Mouse (Mus musculus) intestine, embryonic 16.5 days (tissue): ENCODE results near the gene Dnmbp. TPM values are rescaled to one million over a fixed set of nuclear protein-coding genes. Genes with fewer than 3 reads are reported as not detected.

Experiments used
- ATAC-seq: fragments of 200-750 bp; cut with Nextera tagmentation; 2 replicates; pipeline ENCODE4 v1.8.0; 2017; ENCODE audit warnings: moderate TSS enrichment, moderate library complexity
- H3K27ac ChIP-seq: fragments of 300-500 bp; sonication (generic); 2 replicates; pipeline ENCODE4 v1.5.1; 2014; ENCODE audit warnings: mild to moderate bottlenecking, low read length
- H3K27me3 ChIP-seq: fragments of 300-500 bp; sonication (generic); replicated peaks from 2 replicates; pipeline ENCODE4 v1.6.1; 2014; ENCODE audit warnings: low read length, control low read depth, mixed read lengths; ENCODE audit not compliant: control insufficient read depth, insufficient read depth
- H3K36me3 ChIP-seq: fragments of 300-500 bp; sonication (generic); 2 replicates; pipeline ENCODE4 v1.6.1; 2014; ENCODE audit warnings: low read length, control low read depth; ENCODE audit not compliant: control insufficient read depth, insufficient read depth
- H3K4me1 ChIP-seq: fragments of 300-500 bp; sonication (generic); 2 replicates; pipeline ENCODE4 v1.6.1; 2014; ENCODE audit warnings: low read length, control low read depth, mixed read lengths; ENCODE audit not compliant: control insufficient read depth, insufficient read depth
- H3K4me2 ChIP-seq: fragments of 300-500 bp; sonication (generic); 2 replicates; pipeline ENCODE4 v1.6.1; 2014; ENCODE audit warnings: low read depth, low read length, control low read depth
- H3K4me3 ChIP-seq: fragments of 300-500 bp; sonication (generic); 2 replicates; pipeline ENCODE4 v1.5.1; 2014; ENCODE audit warnings: mild to moderate bottlenecking, low read length
- H3K9ac ChIP-seq: fragments of 300-500 bp; sonication (generic); 2 replicates; pipeline ENCODE4 v1.6.1; 2014; ENCODE audit warnings: low read depth, low read length
- H3K9me3 ChIP-seq: fragments of 300-500 bp; sonication (generic); 2 replicates; pipeline ENCODE4 v1.6.1; 2016; ENCODE audit warnings: low read length, control low read depth; ENCODE audit not compliant: control insufficient read depth
- WGBS: fragments of 180-500 bp; shearing (Covaris S2); extraction: QIAGEN DNeasy Blood & Tissue Kit; methylation state at CpG from one replicate; pipeline ENCODE4 v1.1.7; 2014; 5-methylcytosine and 5-hydroxymethylcytosine counted together
- polyA plus RNA-seq: library from polyadenylated mRNA; unstranded; fragments of >200 nt; fragmentation: Nextera tagmentation; extraction: Ambion mirVana; gene quantifications from 2 replicates; pipeline ENCODE4 v1.2.1, GENCODE M21; 2015

The Dnmbp gene
- 34.2 and 34.3 TPM in 2 replicates for polyA plus RNA-seq

- whole genome bisulfite sequencing, result 4% methylated on average over 66 of the region's 94 CpGs
- no peaks in the 10 kb centered on the region for H3K27me3 ChIP-seq
- ATAC-seq, result peak; percentile 95
- H3K9me3 ChIP-seq, result no peaks in the 10 kb centered on the region
- peak within 1 kb of the TSS; percentile 52 for H3K27ac ChIP-seq
- H3K4me1 ChIP-seq, result peaks cover 17% of the 10 kb centered on the region
- H3K9ac ChIP-seq, result peak within 1 kb of the TSS; percentile 89
- H3K4me2 ChIP-seq, result peak within 1 kb of the TSS; percentile 77
- H3K4me3 ChIP-seq, result peak within 1 kb of the TSS; percentile 68
- no peaks in the 10 kb centered on the region for H3K36me3 ChIP-seq
These were observed at the start of gene Dnmbp for GRCm38 (mm10) chr19:43939769-43940689. Gene Dnmbp, minus strand, starts transcription at chr19:43940191.

GRCm38 (mm10) chr19:43986069-43986794 lies 46.2 kb upstream of the Dnmbp start, which contains the start of gene Cpn1:
Gene Cpn1, minus strand, starts transcription at chr19:43986556.
- no peaks in the 10 kb centered on the region for H3K27me3 ChIP-seq
- peak within 1 kb of the TSS; percentile 48 for H3K4me2 ChIP-seq
- H3K27ac ChIP-seq, result peak within 1 kb of the TSS; percentile 53
- H3K9ac ChIP-seq, result peak within 1 kb of the TSS; percentile 62
- peak within 1 kb of the TSS; percentile 46 for H3K4me3 ChIP-seq
- WGBS, result 11% methylated on average over 30 of the region's 30 CpGs
- peaks cover 3% of the 10 kb centered on the region; the same call in 1 of the 2 replicates for H3K4me1 ChIP-seq
- no peaks in the 10 kb centered on the region for H3K36me3 ChIP-seq
- ATAC-seq, result peak; percentile 87
- no peaks in the 10 kb centered on the region for H3K9me3 ChIP-seq

GRCm38 (mm10) chr19:43981992-43982391 lies 42.0 kb upstream of the Dnmbp start:
- no peaks in the 10 kb centered on the region for H3K9me3 ChIP-seq
- no peak overlapping the region for H3K27ac ChIP-seq
- peaks cover 3% of the 10 kb centered on the region; the same call in 1 of the 2 replicates for H3K4me1 ChIP-seq
- no peaks in the 10 kb centered on the region for H3K27me3 ChIP-seq
- H3K9ac ChIP-seq, result no peak overlapping the region
- H3K4me3 ChIP-seq, result no peak overlapping the region
- no peak overlapping the region for H3K4me2 ChIP-seq
- H3K36me3 ChIP-seq, result no peaks in the 10 kb centered on the region
- 92% methylated on average over 5 of the region's 5 CpGs for WGBS
- ATAC-seq, result no peak

DNA sequence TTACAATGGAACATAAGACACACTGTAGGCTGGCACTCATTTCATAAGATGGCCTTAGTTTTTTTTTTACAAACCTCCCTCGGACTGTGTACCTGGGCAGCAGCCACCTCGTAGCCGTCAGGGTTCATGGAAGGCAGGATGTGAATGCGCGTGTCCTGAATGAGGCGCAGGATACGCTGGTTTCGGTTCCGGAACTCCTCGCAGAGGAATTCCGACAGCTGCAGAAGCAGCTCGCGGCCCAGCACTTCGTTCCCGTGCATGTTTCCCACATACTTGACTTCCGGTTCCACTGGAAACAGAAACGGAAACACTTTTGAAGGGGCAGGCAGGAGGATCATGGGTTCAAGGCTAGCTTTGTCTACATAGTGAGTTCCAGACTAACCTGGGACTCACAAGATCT lies 40.7 kb upstream of the Dnmbp start:
- H3K27ac ChIP-seq, result no peak overlapping the region
- no peaks in the 10 kb centered on the region for H3K36me3 ChIP-seq
- H3K4me2 ChIP-seq, result no peak overlapping the region
- no peak for ATAC-seq
- H3K4me3 ChIP-seq, result no peak overlapping the region
- H3K9me3 ChIP-seq, result no peaks in the 10 kb centered on the region
- peaks cover 3% of the 10 kb centered on the region; the same call in 1 of the 2 replicates for H3K4me1 ChIP-seq
- 94% methylated on average over 17 of the region's 17 CpGs for WGBS
- no peak overlapping the region for H3K9ac ChIP-seq
- H3K27me3 ChIP-seq, result no peaks in the 10 kb centered on the region

GRCm38 (mm10) chr19:43977799-43978198 lies 37.8 kb upstream of the Dnmbp start:
- no peak overlapping the region for H3K27ac ChIP-seq
- H3K27me3 ChIP-seq, result no peaks in the 10 kb centered on the region
- H3K4me3 ChIP-seq, result no peak overlapping the region
- no peaks in the 10 kb centered on the region for H3K4me1 ChIP-seq
- no peak overlapping the region for H3K9ac ChIP-seq
- ATAC-seq, result no peak
- 80% methylated on average over 3 of the region's 3 CpGs for WGBS
- H3K4me2 ChIP-seq, result no peak overlapping the region
- H3K36me3 ChIP-seq, result no peaks in the 10 kb centered on the region
- H3K9me3 ChIP-seq, result no peaks in the 10 kb centered on the region

GRCm38 (mm10) chr19:43976661-43977060 lies 36.7 kb upstream of the Dnmbp start:
- ATAC-seq, result peak; percentile 44
- WGBS, result 57% methylated on average over 6 of the region's 6 CpGs
- Histone ChIP-seq H3K4me2 (no peak overlapping the region), H3K4me1 (no peaks in the 10 kb centered on the region), H3K27ac (no peak overlapping the region), H3K9ac (no peak overlapping the region), H3K9me3 (no peaks in the 10 kb centered on the region), H3K36me3 (no peaks in the 10 kb centered on the region), H3K27me3 (no peaks in the 10 kb centered on the region), H3K4me3 (no peak overlapping the region)

DNA sequence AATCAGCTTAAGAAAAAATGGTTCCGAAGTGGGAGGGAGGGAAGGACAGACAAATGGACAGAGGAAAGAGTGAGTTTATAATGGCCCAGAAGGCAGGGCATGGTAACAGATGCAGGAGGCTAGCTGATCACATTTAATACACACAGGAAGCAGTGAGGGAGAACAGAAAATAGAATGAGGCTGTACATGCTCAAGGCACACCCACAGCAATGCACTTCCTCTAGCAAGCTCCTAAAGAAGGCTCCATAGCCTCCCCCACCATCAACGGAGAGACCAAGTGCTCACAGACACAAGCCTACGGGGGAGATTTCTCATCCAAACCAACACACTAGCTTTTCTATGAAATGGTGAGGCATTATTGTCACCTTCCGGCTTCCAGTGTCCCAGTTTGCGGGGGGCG lies 34.2 kb upstream of the Dnmbp start:
- no peaks in the 10 kb centered on the region for H3K36me3 ChIP-seq
- no peak overlapping the region for H3K4me2 ChIP-seq
- WGBS, result 94% methylated on average over 6 of the region's 6 CpGs
- H3K9me3 ChIP-seq, result no peaks in the 10 kb centered on the region
- H3K27ac ChIP-seq, result no peak overlapping the region
- no peaks in the 10 kb centered on the region for H3K4me1 ChIP-seq
- no peaks in the 10 kb centered on the region for H3K27me3 ChIP-seq
- H3K9ac ChIP-seq, result no peak overlapping the region
- no peak for ATAC-seq
- no peak overlapping the region for H3K4me3 ChIP-seq

DNA sequence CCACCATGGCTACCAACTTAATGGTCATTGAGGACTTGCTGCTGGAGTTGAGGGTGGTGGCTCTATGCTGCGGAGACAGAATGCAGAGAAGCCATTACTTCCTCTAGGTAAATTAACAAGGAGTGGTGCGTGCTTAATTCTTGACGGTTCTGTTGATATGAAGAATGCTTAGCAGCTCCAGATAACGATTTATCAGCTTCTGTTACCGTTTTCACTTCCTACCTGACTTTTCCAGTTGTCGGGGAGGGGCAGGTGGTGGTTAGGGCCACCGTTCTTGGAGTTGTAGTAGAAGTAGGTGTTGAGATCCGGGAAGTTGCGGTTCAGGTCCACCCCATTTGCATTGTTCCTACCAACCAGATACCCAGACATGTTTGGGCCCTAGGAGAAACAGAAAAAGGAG lies 33.7 kb upstream of the Dnmbp start:
- Histone ChIP-seq H3K27me3 (no peaks in the 10 kb centered on the region), H3K27ac (no peak overlapping the region), H3K4me1 (no peaks in the 10 kb centered on the region), H3K9ac (no peak overlapping the region), H3K4me2 (no peak overlapping the region), H3K9me3 (no peaks in the 10 kb centered on the region), H3K4me3 (no peak overlapping the region), H3K36me3 (no peaks in the 10 kb centered on the region)
- ATAC-seq, result no peak
- WGBS, result 75% methylated on average over 9 of the region's 9 CpGs

DNA sequence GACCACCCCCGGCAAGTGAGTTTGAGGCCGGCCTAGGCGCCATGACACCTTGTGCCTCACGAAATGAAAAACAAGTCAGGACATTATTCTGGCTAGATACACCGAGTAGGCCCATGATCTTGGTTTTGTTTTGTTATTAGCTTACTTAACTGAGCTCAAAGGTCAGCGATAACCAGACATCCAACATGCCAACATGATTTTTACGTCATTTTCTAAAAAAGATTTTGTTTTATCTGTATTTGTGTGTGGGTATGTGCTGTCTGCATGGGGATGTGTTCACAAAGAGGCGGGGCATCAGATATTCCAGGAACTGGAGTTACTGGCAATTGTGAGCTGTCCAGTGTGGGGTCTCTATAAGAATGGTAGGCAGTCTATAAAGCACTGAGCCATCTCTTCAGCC lies 32.1 kb upstream of the Dnmbp start:
- Histone ChIP-seq H3K4me3 (no peak overlapping the region), H3K27me3 (no peaks in the 10 kb centered on the region), H3K9me3 (no peaks in the 10 kb centered on the region), H3K27ac (no peak overlapping the region), H3K4me1 (no peaks in the 10 kb centered on the region), H3K4me2 (no peak overlapping the region), H3K9ac (no peak overlapping the region), H3K36me3 (no peaks in the 10 kb centered on the region)
- WGBS, result 89% methylated on average over 8 of the region's 8 CpGs
- ATAC-seq, result no peak
